Mouse (Mus musculus): ENCODE data around the gene Nfe2.
A peak's percentile ranks its signal among the peaks of the same experiment; 100 is the strongest.
"Not testable (repeated sequence)": the region's sequence is repeated elsewhere in the genome, so short reads cannot be mapped to it uniquely, and the experiment has no call there.

The Nfe2 gene

DNA sequence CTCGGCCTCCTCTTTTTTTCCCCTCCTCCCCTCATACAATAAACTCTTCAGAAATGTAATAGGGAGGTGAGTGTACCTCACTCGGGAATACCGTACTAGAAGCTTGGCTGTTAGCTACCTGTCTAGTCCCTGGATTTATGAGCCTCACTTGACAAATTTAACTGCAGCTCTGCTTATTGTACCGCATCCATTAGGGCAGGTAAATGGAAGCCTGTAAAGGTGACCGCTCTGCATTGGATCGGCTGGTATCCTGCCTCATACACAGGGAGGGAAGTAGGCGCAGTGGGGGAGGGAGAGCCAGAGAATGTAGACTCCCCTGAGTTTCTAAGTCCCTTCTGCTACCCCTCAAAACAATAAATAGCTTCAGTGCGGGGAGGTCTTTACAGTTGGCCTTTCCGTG, 32.6 kb upstream of the Nfe2 start:
- no peak for DNase-seq (ENCODE audit: low read depth)

DNA sequence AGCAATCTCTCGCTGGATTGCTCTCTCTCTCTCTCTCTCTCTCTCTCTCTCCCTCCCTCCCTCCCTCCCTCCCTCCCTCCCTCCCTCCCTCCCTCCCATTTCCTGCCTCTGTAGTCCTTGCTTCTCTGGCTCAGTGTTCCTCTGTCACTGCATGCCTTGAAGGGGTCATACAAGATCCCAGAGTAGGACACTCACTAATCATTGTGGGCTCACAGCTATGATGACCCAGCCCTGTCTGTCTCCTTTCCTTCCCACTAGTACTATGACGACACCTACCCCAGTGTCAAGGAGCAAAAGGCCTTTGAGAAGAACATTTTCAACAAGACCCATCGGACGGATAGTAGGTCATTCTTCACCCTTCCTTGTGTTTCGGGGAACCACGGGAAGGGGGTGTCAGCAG, 32.2 kb upstream of the Nfe2 start:
- DNase-seq (ENCODE audit: low read depth), result no peak

DNA sequence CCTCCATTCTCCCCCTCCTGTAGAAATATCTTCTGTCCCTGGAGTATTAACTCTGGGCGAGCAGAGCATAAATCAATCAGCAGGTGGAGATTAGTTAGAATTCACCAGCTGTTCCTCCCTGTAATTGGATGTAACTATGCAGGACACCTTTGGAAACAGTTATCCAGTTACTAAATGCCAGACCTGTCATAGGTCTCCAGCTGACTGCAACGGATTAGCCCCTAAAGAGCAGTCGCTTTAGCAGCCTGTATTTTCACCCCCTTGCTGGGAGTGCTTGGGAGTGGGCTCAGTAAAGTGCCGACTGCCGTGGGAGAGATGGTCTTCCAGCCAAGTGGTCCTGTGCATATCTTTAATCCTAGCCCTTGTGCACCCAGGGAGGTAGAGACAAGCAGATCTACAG, 31.4 kb upstream of the Nfe2 start:
- no peak for DNase-seq (ENCODE audit: low read depth)

DNA sequence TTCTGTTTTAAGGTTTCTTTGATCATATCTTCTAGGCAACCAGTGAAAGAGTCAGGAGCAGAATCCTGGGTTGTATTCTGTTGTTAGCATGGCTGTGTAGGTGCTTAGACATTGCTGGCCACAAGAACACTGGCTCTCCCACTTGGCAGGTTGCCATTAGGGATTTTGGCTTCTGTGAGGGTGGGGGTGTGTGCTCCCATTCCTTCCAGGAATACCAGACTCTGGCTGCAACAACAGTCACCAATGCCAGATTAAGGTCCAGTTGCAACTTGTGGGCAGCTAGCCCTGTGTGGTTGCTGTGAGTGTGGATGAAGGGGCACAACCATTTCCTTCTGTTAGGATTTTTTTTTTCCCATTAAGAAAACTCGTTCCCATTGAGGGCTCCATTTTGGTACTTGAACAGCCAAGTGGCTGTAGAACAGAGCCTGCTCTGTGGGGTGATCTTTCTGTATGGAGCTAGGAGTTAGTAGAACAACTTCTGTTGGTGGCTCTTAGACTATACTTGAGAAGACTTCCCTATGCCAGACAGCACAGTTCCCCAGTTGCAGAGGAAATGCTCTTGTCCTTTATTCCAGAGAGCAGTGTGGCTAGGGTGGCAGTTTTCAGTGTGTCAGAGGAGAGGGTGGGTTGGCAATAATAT, 27.7 kb upstream of the Nfe2 start:
- no peak for DNase-seq (ENCODE audit: low read depth)

DNA sequence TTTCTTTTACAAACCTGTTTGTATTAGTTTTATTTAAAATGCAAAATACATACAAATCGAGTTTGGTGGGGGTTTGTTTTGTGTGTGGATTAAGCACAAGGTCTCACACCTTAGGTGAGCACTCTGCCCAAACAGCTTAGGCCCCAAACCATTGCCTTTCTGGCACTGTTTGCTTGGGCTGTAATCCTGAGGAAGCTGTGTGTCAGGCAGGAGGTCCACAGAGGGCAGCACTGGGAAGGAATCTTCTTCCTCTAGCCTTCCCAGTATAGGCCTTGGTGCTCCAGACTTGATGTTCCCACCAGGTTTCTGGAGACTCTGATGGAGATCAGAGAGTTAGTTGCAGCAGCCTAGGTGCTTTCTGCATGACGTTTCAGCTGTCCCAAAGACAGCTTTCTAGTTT, 26.4 kb upstream of the Nfe2 start:
- no peak for DNase-seq (ENCODE audit: low read depth)

DNA sequence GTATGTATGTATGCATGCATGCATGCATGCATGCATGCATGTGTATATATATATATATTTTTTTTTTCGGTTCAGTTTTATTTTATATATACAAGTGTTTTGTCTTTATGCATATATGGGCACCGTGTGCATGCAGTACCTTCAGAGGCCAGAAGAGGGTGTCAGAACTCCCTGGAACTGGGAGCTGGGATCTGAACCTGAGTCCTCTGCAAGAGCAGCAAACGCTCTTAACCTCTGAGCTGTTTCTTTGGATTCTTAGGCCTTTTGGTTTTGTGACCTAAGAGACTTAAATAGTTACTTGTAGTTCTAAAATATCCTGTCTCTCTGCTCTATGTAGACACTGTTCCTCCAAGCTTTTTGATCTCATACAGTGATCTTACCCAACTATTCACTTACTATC, 25.9 kb upstream of the Nfe2 start:
- peak; percentile 72 for DNase-seq (ENCODE audit: low read depth)

DNA sequence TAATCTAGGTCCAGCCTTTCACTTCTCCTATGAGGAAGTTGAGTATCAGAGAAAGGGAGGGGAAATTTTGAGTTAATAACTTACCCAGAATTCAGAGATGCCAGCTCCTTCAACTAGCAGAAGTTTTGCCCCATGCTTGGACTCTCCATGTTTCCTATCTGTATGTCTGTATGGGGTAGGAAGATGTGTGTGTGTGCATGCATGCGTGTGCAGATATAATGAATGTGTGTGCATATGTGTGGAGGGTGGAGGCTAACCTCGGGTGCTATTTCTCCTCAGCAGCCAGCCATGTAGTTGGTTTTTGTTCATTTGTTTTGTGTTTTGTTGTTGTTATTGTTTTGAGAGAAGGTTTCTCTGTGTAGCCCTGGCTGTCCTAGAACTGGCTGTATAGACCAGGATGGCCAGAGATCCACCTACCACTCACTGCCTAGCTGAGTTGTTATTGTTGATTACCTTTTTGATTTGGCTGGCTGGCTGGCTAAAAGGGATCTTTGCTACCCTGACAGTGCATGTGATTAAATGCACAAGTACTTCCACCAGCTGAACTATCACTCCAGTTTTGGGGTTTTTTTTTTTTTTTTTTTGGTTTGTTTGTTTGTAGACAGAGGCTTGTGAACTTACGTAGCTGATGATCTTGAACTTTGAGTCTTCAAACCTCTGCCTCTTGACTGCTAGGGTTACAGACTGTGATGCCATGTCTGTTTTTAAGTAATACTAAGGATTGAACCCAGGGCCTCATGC, 23.4 kb upstream of the Nfe2 start:
- no peak for DNase-seq (ENCODE audit: low read depth)

DNA sequence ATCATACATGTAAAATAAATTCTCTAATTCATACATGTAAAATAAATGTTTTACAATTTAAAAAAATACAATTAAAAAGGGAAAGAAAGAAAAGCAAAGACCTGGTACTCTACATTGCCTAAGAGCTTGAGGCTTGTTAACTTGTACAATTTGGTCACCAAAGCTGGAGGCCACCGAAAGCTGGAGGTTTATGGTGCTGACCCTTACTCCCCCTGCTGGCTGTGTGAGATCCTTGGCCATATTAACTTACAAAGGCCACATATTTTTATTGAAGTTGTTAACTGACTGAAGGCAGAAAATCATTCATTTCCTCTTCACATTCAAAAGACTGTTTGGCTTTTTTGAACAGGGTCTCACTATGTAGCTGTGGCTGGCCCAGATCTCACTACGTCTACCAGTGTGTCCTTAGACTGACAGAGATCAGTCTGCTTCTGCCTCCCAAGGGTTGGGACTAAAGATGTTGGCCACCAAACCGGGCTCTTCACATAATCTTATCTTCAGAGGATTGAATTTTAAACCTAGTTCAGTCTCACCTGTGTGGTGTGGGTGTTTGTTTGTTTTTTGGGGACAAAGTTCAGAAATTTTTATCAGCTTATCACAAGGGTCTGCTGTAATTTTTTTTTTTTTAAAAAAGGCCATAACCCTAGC, 22.7 kb upstream of the Nfe2 start:
- peak; percentile 67 for DNase-seq (ENCODE audit: low read depth)

DNA sequence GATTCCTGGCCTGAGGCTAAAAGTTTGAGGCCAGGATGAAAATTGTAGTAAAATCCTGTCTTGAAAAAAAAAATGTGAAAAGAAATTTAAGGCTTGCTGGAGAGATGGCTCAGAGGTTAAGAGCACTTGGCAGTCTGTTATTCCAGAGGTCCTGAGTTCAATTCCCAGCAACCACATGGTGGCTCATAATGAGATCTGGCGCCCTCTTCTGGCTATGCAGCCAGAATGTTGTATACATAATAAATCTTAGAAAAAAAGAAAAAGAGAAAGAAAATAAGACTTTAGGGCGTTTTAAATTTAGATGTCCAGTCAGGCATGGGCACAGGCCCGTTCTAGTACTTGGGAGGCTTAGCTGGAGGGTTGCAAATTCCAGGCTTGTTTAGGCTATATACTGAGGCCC, 21.5 kb upstream of the Nfe2 start:
- DNase-seq (ENCODE audit: low read depth), result peak; percentile 75

DNA sequence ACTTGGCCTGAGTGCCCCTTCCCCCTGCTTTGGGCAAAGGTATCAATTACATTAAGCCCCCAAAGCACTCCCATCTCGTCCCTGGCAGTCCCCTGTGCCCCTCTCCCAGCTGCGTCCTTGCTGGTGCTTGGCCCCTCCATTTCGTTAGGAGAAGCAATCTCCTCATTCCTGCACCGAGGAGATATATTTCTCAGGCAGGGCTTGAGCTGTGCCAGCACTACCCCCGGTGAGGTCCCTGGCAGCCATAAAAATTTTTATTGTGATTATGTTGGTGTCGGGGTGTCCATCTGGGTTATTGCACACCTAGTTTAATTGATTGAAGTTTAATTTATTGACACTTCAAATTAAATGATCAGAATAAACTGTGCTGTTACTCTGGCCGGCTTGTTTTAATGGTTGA, 19.7 kb upstream of the Nfe2 start:
- no peak for DNase-seq (ENCODE audit: low read depth)

DNA sequence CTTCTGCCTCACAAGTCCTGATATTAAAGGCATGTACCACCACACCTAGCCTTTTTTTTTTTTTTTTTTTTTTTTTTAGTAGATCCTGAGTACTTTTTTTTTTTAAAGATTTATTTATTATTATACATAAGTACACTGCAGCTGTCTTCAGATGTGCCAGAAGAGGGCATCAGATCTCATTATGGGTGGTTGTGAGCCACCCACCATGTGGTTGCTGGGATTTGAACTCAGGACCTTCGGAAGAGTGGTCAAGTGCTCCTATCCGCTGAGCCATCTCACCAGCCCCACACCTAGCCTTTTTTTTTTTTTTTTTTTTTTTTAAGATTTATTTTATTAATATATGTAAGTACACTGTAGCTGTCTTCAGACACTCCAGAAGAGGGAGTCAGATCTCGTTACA, 17.7 kb upstream of the Nfe2 start:
- DNase-seq (ENCODE audit: low read depth), result not testable (repeated sequence)

DNA sequence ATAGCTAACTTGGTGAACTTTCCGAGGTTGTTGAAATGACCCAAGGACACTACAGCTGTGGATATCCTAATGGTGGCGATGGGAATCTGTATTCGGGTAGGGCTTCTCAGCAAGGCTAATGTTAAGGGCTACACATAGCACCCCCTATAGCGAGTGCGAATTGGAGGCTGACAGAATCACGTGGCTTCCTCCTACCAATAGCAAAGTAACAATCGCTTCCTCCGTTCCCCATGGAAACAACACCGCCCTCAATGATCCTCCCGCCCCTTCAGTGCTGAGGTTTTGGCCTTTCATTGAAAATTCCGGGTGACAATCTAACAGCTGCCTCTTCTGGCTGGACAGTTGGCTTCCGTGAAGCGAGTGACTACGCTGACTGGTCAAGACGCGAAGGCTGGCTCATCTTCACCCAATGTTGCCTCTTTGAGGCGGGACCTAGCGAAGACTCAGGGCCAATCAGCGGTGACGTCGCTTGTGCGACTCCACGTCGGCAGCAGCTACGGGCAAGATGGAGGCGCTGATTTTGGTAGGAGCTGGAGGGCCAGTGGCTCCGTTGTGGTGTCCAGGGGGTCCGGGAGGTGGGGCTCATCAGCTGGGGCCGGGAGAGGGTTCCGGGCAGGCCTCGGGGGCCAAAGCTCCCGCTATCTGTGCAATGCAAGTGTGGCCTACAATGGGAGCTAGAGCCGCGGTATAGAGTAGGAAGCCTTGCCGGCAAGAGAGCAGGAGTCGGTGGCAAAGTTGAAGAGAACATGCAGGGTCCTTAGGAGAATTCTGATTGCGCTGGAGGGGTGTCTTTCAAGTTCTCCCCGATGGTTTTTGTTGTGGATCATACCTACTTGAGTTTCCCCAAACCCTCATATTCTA, 14.4 kb upstream of the Nfe2 start, which contains the start of gene Copz1:
Gene Copz1 (plus strand): TSS at position 296 of the 861 bp plus-strand sequence.
- peak; percentile 99 for DNase-seq (ENCODE audit: low read depth)

DNA sequence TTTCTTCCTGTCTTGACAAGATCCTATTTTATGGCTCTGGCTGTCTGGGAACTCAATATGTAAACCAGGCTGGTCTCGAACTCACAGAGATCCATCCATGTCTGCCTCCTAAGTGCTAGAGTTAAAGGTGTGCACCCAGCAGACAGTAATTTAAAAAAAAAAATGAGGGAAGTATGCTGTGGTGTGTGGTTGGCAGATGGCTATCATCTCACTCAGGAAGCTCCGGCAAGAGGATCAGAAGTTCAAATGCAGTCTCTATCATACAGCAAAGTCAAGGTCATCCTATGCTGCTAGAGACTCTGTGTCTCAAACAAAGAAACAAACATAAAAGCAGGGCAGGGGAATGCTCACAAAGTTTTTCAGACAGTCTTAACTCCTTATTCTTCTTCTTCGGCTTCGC, 10.7 kb upstream of the Nfe2 start:
- no peak for DNase-seq (ENCODE audit: low read depth)

DNA sequence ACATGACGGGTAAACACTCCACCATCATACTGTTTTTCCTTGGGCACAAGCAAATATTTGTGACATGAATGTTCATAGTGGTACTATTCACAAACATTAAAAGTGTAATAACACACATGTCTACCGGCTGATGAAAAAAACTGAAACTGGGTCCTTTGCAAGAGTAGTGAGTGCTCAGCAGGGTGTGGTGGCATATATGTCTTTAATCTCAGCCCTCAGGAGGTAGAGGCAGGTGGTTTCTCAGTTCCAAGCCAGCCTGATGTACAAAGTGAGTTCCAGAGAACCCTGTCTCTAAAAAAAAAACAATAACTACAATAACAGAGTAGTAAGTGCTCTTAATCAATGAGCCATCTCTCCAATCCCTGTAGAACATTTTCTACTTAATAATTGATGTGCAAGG, 6.6 kb upstream of the Nfe2 start:
- no peak for DNase-seq (ENCODE audit: low read depth)

DNA sequence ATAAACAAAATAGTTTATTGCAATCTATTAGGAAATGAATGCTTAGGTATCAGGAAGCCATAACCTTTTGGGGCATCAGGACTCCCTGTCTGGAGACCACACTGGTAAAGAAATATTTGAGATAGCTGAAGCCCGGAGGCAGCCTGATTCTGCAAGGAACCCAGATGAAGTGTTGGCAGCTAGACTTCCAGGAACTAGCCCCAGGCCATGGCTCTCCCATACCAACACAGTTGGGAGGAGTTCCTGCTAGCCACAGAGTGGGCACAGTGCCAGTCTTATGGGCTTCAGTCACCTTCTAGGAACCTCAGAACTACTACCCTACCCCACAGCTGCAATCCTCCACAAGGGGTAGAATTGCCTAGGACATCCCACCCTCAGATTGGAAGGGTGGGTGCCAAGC, 1.8 kb upstream of the Nfe2 start:
- no peak for DNase-seq (ENCODE audit: low read depth)

DNA sequence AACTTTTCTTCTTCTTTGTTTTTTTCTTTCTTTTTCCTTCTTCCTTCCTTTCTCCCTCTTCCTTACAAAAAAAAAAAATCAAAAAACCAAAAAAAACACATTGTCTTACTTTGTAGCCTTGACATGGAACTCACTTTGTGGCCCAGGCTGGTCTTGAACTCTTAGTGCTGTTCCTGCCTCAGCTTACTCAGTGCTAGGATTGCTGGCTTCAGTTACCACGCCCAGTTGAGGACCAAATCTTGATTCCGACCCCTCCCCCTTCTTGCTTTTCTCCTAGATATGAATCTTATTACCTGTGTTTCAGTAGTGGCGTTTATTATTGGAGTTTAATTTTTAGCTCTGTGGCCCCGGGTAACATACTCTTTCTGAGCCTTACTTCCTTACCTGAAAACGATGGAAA, 959 bp upstream of the Nfe2 start:
- DNase-seq (ENCODE audit: low read depth), result no peak

DNA sequence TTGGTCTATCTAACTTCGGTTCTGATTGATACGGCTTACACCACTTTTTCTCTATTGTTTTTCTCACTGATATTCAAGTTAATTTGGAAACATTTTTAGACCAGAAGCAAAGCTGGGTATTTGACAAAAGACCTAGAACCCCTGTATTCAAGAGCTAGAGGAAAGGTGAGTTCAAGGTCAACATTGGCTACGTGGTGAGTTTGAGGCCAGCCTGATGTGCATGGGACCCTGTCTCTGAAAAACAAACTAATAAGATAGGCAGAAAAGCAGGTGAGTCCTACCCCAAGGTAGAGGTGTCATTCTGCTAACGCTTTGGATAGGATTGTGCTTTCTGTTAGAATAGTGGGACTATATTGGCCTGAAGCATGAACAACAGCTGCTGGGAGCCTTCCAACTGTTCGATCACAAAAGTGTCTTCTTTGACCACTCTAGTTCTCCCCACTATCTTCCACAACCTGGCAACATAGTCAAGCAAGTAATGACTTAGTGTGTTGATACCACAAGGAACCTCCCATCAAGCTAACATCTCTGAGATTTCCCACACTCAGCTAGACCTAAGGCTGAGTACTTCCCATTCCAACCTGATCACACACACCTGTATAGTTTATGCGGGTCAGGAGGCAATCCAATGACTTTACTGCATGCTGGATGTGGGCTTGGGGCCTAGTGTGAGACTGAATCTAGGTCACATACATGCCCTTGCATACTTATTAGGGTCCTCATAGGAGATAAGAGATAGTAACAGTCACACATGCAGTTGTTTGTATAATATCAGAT, 1.8 kb downstream of the Nfe2 start:
- no peak for DNase-seq (ENCODE audit: low read depth)

DNA sequence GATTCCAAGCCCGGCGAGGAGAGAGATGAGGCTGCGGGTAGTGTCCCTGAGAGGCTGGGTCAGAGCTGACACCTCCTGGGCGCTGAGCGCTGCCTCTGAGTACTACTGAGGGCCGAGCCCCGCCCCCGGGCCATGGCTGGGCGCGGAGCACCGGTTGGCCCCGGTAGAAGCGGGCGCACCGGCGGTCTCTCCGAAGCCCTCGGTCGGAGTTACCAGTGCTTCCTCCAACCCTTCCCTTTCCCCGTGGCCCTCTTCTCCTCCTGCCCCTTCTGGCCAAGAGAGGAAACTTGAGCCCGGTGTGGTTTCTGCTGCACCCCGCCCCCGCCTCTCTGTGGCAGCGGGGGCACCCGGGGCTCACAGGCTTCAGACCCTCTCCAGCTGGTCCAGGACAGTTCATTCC, 3.0 kb downstream of the Nfe2 start:
- peak; percentile 57 for DNase-seq (ENCODE audit: low read depth)

DNA sequence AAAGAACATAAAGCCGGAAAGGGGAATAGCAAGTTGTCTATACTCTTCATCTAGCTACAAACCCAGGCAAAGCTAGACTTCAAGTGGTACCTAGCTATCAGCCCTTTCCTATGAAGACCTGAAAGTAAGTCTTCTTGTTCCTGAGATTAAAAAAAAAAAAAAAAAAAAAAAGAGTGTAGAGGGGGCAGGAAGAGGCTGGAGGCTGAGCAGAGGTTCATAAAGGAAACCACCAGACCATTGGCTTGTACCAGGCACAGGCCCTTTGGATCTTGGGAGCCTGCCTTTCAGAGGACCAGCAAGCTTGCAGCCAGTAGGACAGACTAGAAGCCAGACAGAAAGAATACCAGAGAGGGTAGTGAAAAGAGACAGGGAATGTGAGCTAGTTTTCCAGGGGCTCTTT, 4.9 kb downstream of the Nfe2 start:
- DNase-seq (ENCODE audit: low read depth), result no peak

DNA sequence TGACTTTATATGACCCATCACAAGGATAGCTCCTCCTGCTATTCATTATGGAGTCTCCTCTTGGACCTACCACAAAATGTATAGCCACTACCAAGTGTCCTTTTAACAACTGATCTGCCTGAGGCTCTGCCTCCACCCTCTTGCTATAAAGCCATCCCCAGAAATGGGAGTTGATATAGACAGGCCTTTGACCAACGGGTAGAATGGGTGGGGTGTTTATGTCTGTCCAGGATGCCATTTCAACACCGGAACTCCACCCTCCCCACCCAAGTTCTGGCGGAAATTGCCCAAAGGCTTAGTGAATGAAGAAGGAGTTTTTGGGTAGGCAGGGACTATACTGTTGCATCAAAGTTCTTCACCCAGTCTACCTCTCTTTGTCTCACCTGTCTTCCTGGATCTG, 5.5 kb downstream of the Nfe2 start:
- DNase-seq (ENCODE audit: low read depth), result no peak

DNA sequence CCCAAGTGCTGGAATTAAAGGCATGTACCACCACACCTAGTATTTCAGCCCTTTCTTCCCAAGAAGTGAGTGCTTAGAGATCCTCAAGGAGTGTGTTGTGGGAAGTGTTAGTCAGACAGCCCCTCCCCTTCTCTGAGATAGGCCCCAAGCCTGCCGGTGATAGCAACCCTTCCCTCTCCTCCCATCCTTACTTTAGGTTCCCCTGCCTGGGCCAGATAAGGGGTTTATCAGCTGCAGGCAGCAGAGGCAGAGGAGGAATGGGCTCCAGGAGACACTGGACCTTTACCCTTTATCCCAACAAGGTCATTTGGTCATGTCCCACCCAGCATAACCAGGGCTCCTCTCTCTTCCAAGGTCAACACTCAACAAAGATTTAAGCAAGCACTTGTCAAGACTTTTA, 6.6 kb downstream of the Nfe2 start:
- no peak for DNase-seq (ENCODE audit: low read depth)
